18 mouse cellular contexts compared by ENCODE assay signal in genomic region chr2:120351321-120351720, GRCm38 (mm10). TPM values are rescaled to one million over a fixed set of nuclear protein-coding genes. Genes with fewer than 3 reads are reported as not detected.
DNase-seq lines count a peak whose midpoint lies in the region; ATAC-seq and TF ChIP-seq lines count a peak whose summit lies in the region.
"Had no signal": no experiment of that assay in that cellular context is flagged by ENCODE, and none has a peak within 500 bp of the region (broad histone marks: within the 10 kb centered on the region; RNA-seq: fewer than 3 reads in every experiment).

No protein-coding gene starts in this region.

- peak overlapping the region; percentile 79; the same call in 1 of the 2 replicates for H3K4me2 ChIP-seq in intestine, postnatal 0 days (replicated peaks; ENCODE audit: low read depth)
- H3K4me2 ChIP-seq in intestine, embryonic 15.5 days (replicated peaks), result no peak overlapping the region
- peak overlapping the region; percentile 61; the same call in 1 of the 2 replicates for H3K4me2 ChIP-seq in midbrain, embryonic 15.5 days
- no peak overlapping the region for H3K4me2 ChIP-seq in midbrain, embryonic 11.5 days

- H3K4me3 ChIP-seq in intestine, postnatal 0 days (ENCODE audit: low read depth, low read length), result no peak overlapping the region
- no peak overlapping the region for H3K4me3 ChIP-seq in intestine, embryonic 15.5 days (replicated peaks)
- H3K4me3 ChIP-seq in midbrain, embryonic 15.5 days, result no peak overlapping the region
- H3K4me3 ChIP-seq in midbrain, embryonic 11.5 days (ENCODE audit: low read depth, low read length), result no peak overlapping the region
- H3K4me3 ChIP-seq in lung, adult 2 months (replicated peaks; ENCODE audit: extremely low read depth, low read depth, low read length), result no peak overlapping the region

- H3K27ac ChIP-seq in intestine, postnatal 0 days (ENCODE audit: low read depth, low read length), result no peak overlapping the region
- no peak overlapping the region for H3K27ac ChIP-seq in intestine, embryonic 15.5 days
- no peak overlapping the region for H3K27ac ChIP-seq in midbrain, embryonic 15.5 days
- no peak overlapping the region for H3K27ac ChIP-seq in midbrain, embryonic 11.5 days (ENCODE audit: low read depth, low read length)
- H3K27ac ChIP-seq: macrophage had no signal

- no peak for DNase-seq in midbrain, embryonic 11.5 days (ENCODE audit: low spot score, missing footprints)
- DNase-seq in lung, adult 2 months, result peak; percentile 26
- DNase-seq in kidney, adult 8-10 months, result no peak
- DNase-seq: adrenal gland, postnatal 10 days; cerebellum, adult 9-11 months; embryo, embryonic 11 days; forebrain, postnatal 0 days; gastrocnemius, postnatal 10 days; heart, postnatal 14 days; kidney, adult 11 months; kidney, postnatal 36 days; spleen, adult 18-20 months had no signal

- no peaks in the 10 kb centered on the region for H3K9me3 ChIP-seq in intestine, postnatal 0 days (ENCODE audit: control insufficient read depth)
- H3K9me3 ChIP-seq in intestine, embryonic 15.5 days, result no peaks in the 10 kb centered on the region
- no peaks in the 10 kb centered on the region for H3K9me3 ChIP-seq in midbrain, embryonic 15.5 days
- no peaks in the 10 kb centered on the region for H3K9me3 ChIP-seq in midbrain, embryonic 11.5 days (ENCODE audit: control insufficient read depth, low read length)

- TF ChIP-seq POLR2A in lung, adult 2 months (IDR thresholded peaks at IDR 0.05; ENCODE audit: borderline replicate concordance, extremely low read depth, low read depth, low read length), result no peak

- ATAC-seq in intestine, postnatal 0 days, result no peak
- no peak for ATAC-seq in intestine, embryonic 15.5 days
- ATAC-seq in midbrain, embryonic 15.5 days (replicated peaks), result no peak
- no peak for ATAC-seq in midbrain, embryonic 11.5 days (ENCODE audit: low FRiP score)
- no peak for ATAC-seq in cerebellum, adult (ENCODE audit: insufficient number of reproducible peaks, low FRiP score, low TSS enrichment)
- ATAC-seq: CD4-positive, CD25-positive, alpha-beta regulatory T cell, adult 4 months; forebrain, postnatal 0 days had no signal

- H3K27me3 ChIP-seq in intestine, postnatal 0 days (replicated peaks; ENCODE audit: control insufficient read depth, insufficient read depth, low read length), result no peaks in the 10 kb centered on the region
- H3K27me3 ChIP-seq in intestine, embryonic 15.5 days (replicated peaks), result no peaks in the 10 kb centered on the region
- H3K27me3 ChIP-seq in midbrain, embryonic 15.5 days (replicated peaks), result no peaks in the 10 kb centered on the region
- no peaks in the 10 kb centered on the region for H3K27me3 ChIP-seq in midbrain, embryonic 11.5 days (ENCODE audit: control insufficient read depth, insufficient read depth, low read length)

- WGBS in intestine, postnatal 0 days, result 55% methylated on average over 5 of the region's 5 CpGs
- WGBS in intestine, embryonic 15.5 days, result 81% methylated on average over 5 of the region's 5 CpGs
- 82% methylated on average over 5 of the region's 5 CpGs for whole genome bisulfite sequencing in midbrain, embryonic 15.5 days
- 84% methylated on average over 5 of the region's 5 CpGs for WGBS in midbrain, embryonic 11.5 days
- 66% methylated on average over 5 of the region's 5 CpGs for WGBS in lung, adult 2 months

- no peak for TF ChIP-seq CTCF in intestine, postnatal 0 days (IDR thresholded peaks at IDR 0.05; ENCODE audit: low read depth)
- TF ChIP-seq CTCF in lung, adult 2 months (IDR thresholded peaks at IDR 0.05; ENCODE audit: insufficient read depth, low read length), result no peak

- peaks cover 39% of the 10 kb centered on the region for H3K36me3 ChIP-seq in intestine, postnatal 0 days (ENCODE audit: control insufficient read depth, insufficient read depth)
- peaks cover 23% of the 10 kb centered on the region for H3K36me3 ChIP-seq in intestine, embryonic 15.5 days
- peaks cover 25% of the 10 kb centered on the region for H3K36me3 ChIP-seq in midbrain, embryonic 15.5 days (replicated peaks)
- peaks cover 2% of the 10 kb centered on the region; the same call in 1 of the 2 replicates for H3K36me3 ChIP-seq in midbrain, embryonic 11.5 days (ENCODE audit: control insufficient read depth, insufficient read depth, low read length)

- 0 out of 2 replicates have a peak, but pooled peaks cover 7% of the 10 kb centered on the region for H3K4me1 ChIP-seq in intestine, postnatal 0 days (replicated peaks; ENCODE audit: control insufficient read depth, insufficient read depth, low read length)
- peaks cover 5% of the 10 kb centered on the region; the same call in 1 of the 2 replicates for H3K4me1 ChIP-seq in intestine, embryonic 15.5 days (replicated peaks)
- H3K4me1 ChIP-seq in midbrain, embryonic 15.5 days, result peaks cover 17% of the 10 kb centered on the region
- H3K4me1 ChIP-seq in midbrain, embryonic 11.5 days (ENCODE audit: control insufficient read depth, insufficient read depth, low read length), result peaks cover 11% of the 10 kb centered on the region; the same call in 1 of the 2 replicates
- H3K4me1 ChIP-seq in lung, adult 2 months (ENCODE audit: control insufficient read depth, insufficient read depth, low read length), result peaks cover 9% of the 10 kb centered on the region

- no peak overlapping the region for H3K9ac ChIP-seq in intestine, postnatal 0 days (ENCODE audit: low read depth, low read length)
- no peak overlapping the region for H3K9ac ChIP-seq in intestine, embryonic 15.5 days
- H3K9ac ChIP-seq in midbrain, embryonic 15.5 days, result no peak overlapping the region
- no peak overlapping the region for H3K9ac ChIP-seq in midbrain, embryonic 11.5 days (ENCODE audit: low read length)

RNA-seq across cellular contexts. Expression of gene Vps39, which starts 1.6 kb away (rescaled TPM):
- 12.8 and 14.0 TPM in 2 replicates for polyA plus RNA-seq in intestine, postnatal 0 days (2015; fragmentation: Nextera tagmentation; extraction: Ambion mirVana)
- polyA plus RNA-seq in intestine, embryonic 15.5 days (2015; fragmentation: Nextera tagmentation; extraction: Ambion mirVana), result 18.2 and 18.4 TPM in 2 replicates
- 47.1 and 49.0 TPM in 2 replicates for polyA plus RNA-seq in midbrain, embryonic 15.5 days (2015; fragmentation: Nextera tagmentation; extraction: Ambion mirVana)
- polyA plus RNA-seq in midbrain, embryonic 11.5 days (2014; fragmentation: Nextera tagmentation; extraction: Ambion mirVana), result 36.8 and 40.1 TPM in 2 replicates
- polyA plus RNA-seq in lung, adult 2 months (2012; rRNA removed), result 25.0 and 27.0 TPM in 2 replicates

RNA-seq across cellular contexts. Expression of gene Pla2g4f, which starts 37.4 kb away (rescaled TPM):
- 1.8 and 2.8 TPM in 2 replicates for polyA plus RNA-seq in intestine, postnatal 0 days (2015; fragmentation: Nextera tagmentation; extraction: Ambion mirVana)
- 0.24 and 0.29 TPM in 2 replicates for polyA plus RNA-seq in intestine, embryonic 15.5 days (2015; fragmentation: Nextera tagmentation; extraction: Ambion mirVana)
- not detected in 2 replicates for polyA plus RNA-seq in midbrain, embryonic 15.5 days (2015; fragmentation: Nextera tagmentation; extraction: Ambion mirVana)
- polyA plus RNA-seq in midbrain, embryonic 11.5 days (2014; fragmentation: Nextera tagmentation; extraction: Ambion mirVana), result not detected in 2 replicates
- 4.4 and 12.4 TPM in 2 replicates for polyA plus RNA-seq in lung, adult 2 months (2012; rRNA removed)
- polyA plus RNA-seq: forebrain, postnatal 0 days; macrophage had no signal

RNA-seq across cellular contexts. Expression of gene Ganc, which starts 52.4 kb away (rescaled TPM):
- polyA plus RNA-seq in intestine, postnatal 0 days (2015; fragmentation: Nextera tagmentation; extraction: Ambion mirVana), result 9.0 and 11.1 TPM in 2 replicates
- 7.3 and 8.5 TPM in 2 replicates for polyA plus RNA-seq in intestine, embryonic 15.5 days (2015; fragmentation: Nextera tagmentation; extraction: Ambion mirVana)
- 9.2 and 9.7 TPM in 2 replicates for polyA plus RNA-seq in midbrain, embryonic 15.5 days (2015; fragmentation: Nextera tagmentation; extraction: Ambion mirVana)
- polyA plus RNA-seq in midbrain, embryonic 11.5 days (2014; fragmentation: Nextera tagmentation; extraction: Ambion mirVana), result 7.2 and 10.0 TPM in 2 replicates
- 10.5 and 16.7 TPM in 2 replicates for polyA plus RNA-seq in lung, adult 2 months (2012; rRNA removed)

RNA-seq across cellular contexts. Expression of gene Tmem87a, which starts 52.6 kb away (rescaled TPM):
- 8.0 and 8.8 TPM in 2 replicates for polyA plus RNA-seq in intestine, postnatal 0 days (2015; fragmentation: Nextera tagmentation; extraction: Ambion mirVana)
- polyA plus RNA-seq in intestine, embryonic 15.5 days (2015; fragmentation: Nextera tagmentation; extraction: Ambion mirVana), result 10.6 and 11.3 TPM in 2 replicates
- 5.7 and 6.6 TPM in 2 replicates for polyA plus RNA-seq in midbrain, embryonic 15.5 days (2015; fragmentation: Nextera tagmentation; extraction: Ambion mirVana)
- polyA plus RNA-seq in midbrain, embryonic 11.5 days (2014; fragmentation: Nextera tagmentation; extraction: Ambion mirVana), result 8.3 and 8.6 TPM in 2 replicates
- 8.5 and 15.7 TPM in 2 replicates for polyA plus RNA-seq in lung, adult 2 months (2012; rRNA removed)

Comparison
In these comparisons a context has a peak if more than half of its experiments do, and no peak if none do; other contexts are left out.
1. H3K4me2 ChIP-seq: peak in intestine, postnatal 0 days (single experiment) and midbrain, embryonic 15.5 days (single experiment); none in intestine, embryonic 15.5 days (single experiment) and midbrain, embryonic 11.5 days (single experiment).